Mouse (Mus musculus): Measurements from ENCODE around the gene Hoxd4. TPM values are rescaled to one million over a fixed set of nuclear protein-coding genes. Genes with fewer than 3 reads are reported as not detected.

Hoxd4 gene
- polyA plus RNA-seq, 1 experiment from 2014 or later = not detected

- under 1% methylated on average over 16 of the region's 16 CpGs for WGBS
- ATAC-seq (ENCODE audit: low FRiP score) (no peak), DNase-seq (ENCODE audit: low spot score, missing footprints) (peak; percentile 93)
- no peaks in the 10 kb centered on the region for H3K9me3 ChIP-seq (ENCODE audit: control insufficient read depth, low read length)
- H3K36me3 ChIP-seq (ENCODE audit: control insufficient read depth, insufficient read depth, low read length) = no peaks in the 10 kb centered on the region
- H3K4me2 ChIP-seq = no peak overlapping the region
- no peak overlapping the region for H3K9ac ChIP-seq (ENCODE audit: low read length)
- no peaks in the 10 kb centered on the region for H3K4me1 ChIP-seq (ENCODE audit: control insufficient read depth, insufficient read depth, low read length)
- H3K27ac ChIP-seq (ENCODE audit: low read depth, low read length) = no peak overlapping the region
- H3K4me3 ChIP-seq (ENCODE audit: low read depth, low read length) = no peak overlapping the region
- peaks cover 97% of the 10 kb centered on the region for H3K27me3 ChIP-seq (ENCODE audit: control insufficient read depth, insufficient read depth, low read length)
Measured at GRCm38 (mm10) chr2:74710929-74711543, 693 bp upstream of the Hoxd4 start.

GRCm38 (mm10) chr2:74713239-74714150 lies 1.8 kb downstream of the Hoxd4 start:
- Histone ChIP-seq H3K9ac (ENCODE audit: low read length) (no peak overlapping the region), H3K9me3 (ENCODE audit: control insufficient read depth, low read length) (no peaks in the 10 kb centered on the region), H3K4me3 (ENCODE audit: low read depth, low read length) (no peak overlapping the region), H3K36me3 (ENCODE audit: control insufficient read depth, insufficient read depth, low read length) (no peaks in the 10 kb centered on the region), H3K4me2 (no peak overlapping the region), H3K4me1 (ENCODE audit: control insufficient read depth, insufficient read depth, low read length) (no peaks in the 10 kb centered on the region), H3K27ac (ENCODE audit: low read depth, low read length) (no peak overlapping the region), H3K27me3 (ENCODE audit: control insufficient read depth, insufficient read depth, low read length) (peaks cover 97% of the 10 kb centered on the region)
- WGBS = 4% methylated on average over 19 of the region's 19 CpGs
- DNase-seq (ENCODE audit: low spot score, missing footprints) (peak; percentile 92), ATAC-seq (ENCODE audit: low FRiP score) (no peak)

GRCm38 (mm10) chr2:74714156-74714789 lies 2.5 kb downstream of the Hoxd4 start:
- Histone ChIP-seq H3K9me3 (ENCODE audit: control insufficient read depth, low read length) (no peaks in the 10 kb centered on the region), H3K27ac (ENCODE audit: low read depth, low read length) (no peak overlapping the region), H3K4me2 (no peak overlapping the region), H3K36me3 (ENCODE audit: control insufficient read depth, insufficient read depth, low read length) (no peaks in the 10 kb centered on the region), H3K4me3 (ENCODE audit: low read depth, low read length) (no peak overlapping the region), H3K9ac (ENCODE audit: low read length) (no peak overlapping the region), H3K4me1 (ENCODE audit: control insufficient read depth, insufficient read depth, low read length) (no peaks in the 10 kb centered on the region), H3K27me3 (ENCODE audit: control insufficient read depth, insufficient read depth, low read length) (peaks cover 97% of the 10 kb centered on the region)
- ATAC-seq (ENCODE audit: low FRiP score) (no peak), DNase-seq (ENCODE audit: low spot score, missing footprints) (peak; percentile 94)
- 3% methylated on average over 18 of the region's 18 CpGs for WGBS

GRCm38 (mm10) chr2:74714881-74715280 lies 3.2 kb downstream of the Hoxd4 start:
- H3K36me3 ChIP-seq (ENCODE audit: control insufficient read depth, insufficient read depth, low read length) = no peaks in the 10 kb centered on the region
- H3K4me1 ChIP-seq (ENCODE audit: control insufficient read depth, insufficient read depth, low read length) = no peaks in the 10 kb centered on the region
- no peak overlapping the region for H3K9ac ChIP-seq (ENCODE audit: low read length)
- peaks cover 97% of the 10 kb centered on the region for H3K27me3 ChIP-seq (ENCODE audit: control insufficient read depth, insufficient read depth, low read length)
- no peak for ATAC-seq (ENCODE audit: low FRiP score)
- WGBS = under 1% methylated on average over 14 of the region's 14 CpGs
- no peaks in the 10 kb centered on the region for H3K9me3 ChIP-seq (ENCODE audit: control insufficient read depth, low read length)
- no peak overlapping the region for H3K4me2 ChIP-seq
- no peak overlapping the region for H3K27ac ChIP-seq (ENCODE audit: low read depth, low read length)
- DNase-seq (ENCODE audit: low spot score, missing footprints) = peak; percentile 93
- H3K4me3 ChIP-seq (ENCODE audit: low read depth, low read length) = no peak overlapping the region

- H3K4me1 ChIP-seq (ENCODE audit: control insufficient read depth, insufficient read depth, low read length) = no peaks in the 10 kb centered on the region
- 2% methylated on average over 26 of the region's 26 CpGs for WGBS
- H3K36me3 ChIP-seq (ENCODE audit: control insufficient read depth, insufficient read depth, low read length) = no peaks in the 10 kb centered on the region
- no peak overlapping the region for H3K4me3 ChIP-seq (ENCODE audit: low read depth, low read length)
- DNase-seq (ENCODE audit: low spot score, missing footprints) (peak; percentile 93), ATAC-seq (ENCODE audit: low FRiP score) (peak; percentile 79)
- H3K4me2 ChIP-seq = peak overlapping the region; percentile 28; the same call in 1 of the 2 replicates
- H3K27me3 ChIP-seq (ENCODE audit: control insufficient read depth, insufficient read depth, low read length) = peaks cover 97% of the 10 kb centered on the region
- H3K9me3 ChIP-seq (ENCODE audit: control insufficient read depth, low read length) = no peaks in the 10 kb centered on the region
- no peak overlapping the region for H3K27ac ChIP-seq (ENCODE audit: low read depth, low read length)
- H3K9ac ChIP-seq (ENCODE audit: low read length) = no peak overlapping the region
Measured at GRCm38 (mm10) chr2:74715504-74716241, 3.9 kb downstream of the Hoxd4 start.

- ATAC-seq (ENCODE audit: low FRiP score) (no peak), DNase-seq (ENCODE audit: low spot score, missing footprints) (no peak)
- peaks cover 99% of the 10 kb centered on the region for H3K27me3 ChIP-seq (ENCODE audit: control insufficient read depth, insufficient read depth, low read length)
- H3K36me3 ChIP-seq (ENCODE audit: control insufficient read depth, insufficient read depth, low read length) = no peaks in the 10 kb centered on the region
- H3K9ac ChIP-seq (ENCODE audit: low read length) = no peak overlapping the region
- H3K9me3 ChIP-seq (ENCODE audit: control insufficient read depth, low read length) = no peaks in the 10 kb centered on the region
- no peak overlapping the region for H3K4me3 ChIP-seq (ENCODE audit: low read depth, low read length)
- H3K4me1 ChIP-seq (ENCODE audit: control insufficient read depth, insufficient read depth, low read length) = no peaks in the 10 kb centered on the region
- 4% methylated on average over 2 of the region's 2 CpGs for WGBS
- H3K27ac ChIP-seq (ENCODE audit: low read depth, low read length) = no peak overlapping the region
- no peak overlapping the region for H3K4me2 ChIP-seq
Measured at GRCm38 (mm10) chr2:74720384-74720783, 8.7 kb downstream of the Hoxd4 start.

- no peaks in the 10 kb centered on the region for H3K36me3 ChIP-seq (ENCODE audit: control insufficient read depth, insufficient read depth, low read length)
Measured at GRCm38 (mm10) chr2:74720955-74721491, 9.3 kb downstream of the Hoxd4 start.

GRCm38 (mm10) chr2:74721882-74722281 lies 10.2 kb downstream of the Hoxd4 start:
- Histone ChIP-seq H3K36me3 (ENCODE audit: control insufficient read depth, insufficient read depth, low read length) (no peaks in the 10 kb centered on the region), H3K4me3 (ENCODE audit: low read depth, low read length) (no peak overlapping the region), H3K4me1 (ENCODE audit: control insufficient read depth, insufficient read depth, low read length) (no peaks in the 10 kb centered on the region), H3K27me3 (ENCODE audit: control insufficient read depth, insufficient read depth, low read length) (peaks cover 99% of the 10 kb centered on the region), H3K4me2 (no peak overlapping the region), H3K27ac (ENCODE audit: low read depth, low read length) (no peak overlapping the region), H3K9ac (ENCODE audit: low read length) (no peak overlapping the region), H3K9me3 (ENCODE audit: control insufficient read depth, low read length) (no peaks in the 10 kb centered on the region)
- WGBS = 6% methylated on average over 6 of the region's 6 CpGs
- DNase-seq (ENCODE audit: low spot score, missing footprints) (no peak), ATAC-seq (ENCODE audit: low FRiP score) (no peak)

More at GRCm38 (mm10) chr2:74720955-74721491, 9.3 kb downstream of the Hoxd4 start:
- Histone ChIP-seq H3K27ac (ENCODE audit: low read depth, low read length) (no peak overlapping the region), H3K9ac (ENCODE audit: low read length) (no peak overlapping the region), H3K4me3 (ENCODE audit: low read depth, low read length) (no peak overlapping the region), H3K4me1 (ENCODE audit: control insufficient read depth, insufficient read depth, low read length) (no peaks in the 10 kb centered on the region), H3K4me2 (no peak overlapping the region), H3K27me3 (ENCODE audit: control insufficient read depth, insufficient read depth, low read length) (peaks cover 99% of the 10 kb centered on the region), H3K9me3 (ENCODE audit: control insufficient read depth, low read length) (no peaks in the 10 kb centered on the region)
- 7% methylated on average over 5 of the region's 5 CpGs for WGBS
- no peak for DNase-seq (ENCODE audit: low spot score, missing footprints)
- no peak for ATAC-seq (ENCODE audit: low FRiP score)

Measured in midbrain, embryonic 11.5 days (tissue).